Mouse (Mus musculus) liver, embryonic 11.5 days (tissue): Measurements from ENCODE around the gene Csnk2a2. TPM values are rescaled to one million over a fixed set of nuclear protein-coding genes. Genes with fewer than 3 reads are reported as not detected.

Experiments
- ATAC-seq: fragments of 200-750 bp; cut with Nextera tagmentation; replicated peaks from 2 replicates; pipeline ENCODE4 v1.8.0; 2017; ENCODE audit warnings: moderate number of reproducible peaks, mild to moderate bottlenecking, moderate TSS enrichment, moderate library complexity; ENCODE audit not compliant: low FRiP score
- DNase-seq: peaks from one replicate; pipeline ENCODE4 v3.0.0-alpha.2; 2017; ENCODE audit warnings: low spot score
- H3K27ac ChIP-seq: fragments of 300-500 bp; sonication (generic); 2 replicates; pipeline ENCODE4 v1.5.1; 2014; ENCODE audit warnings: mild to moderate bottlenecking, low read depth, low read length, control low read depth
- H3K27me3 ChIP-seq: fragments of 300-500 bp; sonication (generic); replicated peaks from 2 replicates; pipeline ENCODE4 v1.6.1; 2014; ENCODE audit warnings: low read length, mixed read lengths; ENCODE audit not compliant: control insufficient read depth, insufficient read depth
- H3K36me3 ChIP-seq: fragments of 300-500 bp; sonication (generic); 2 replicates; pipeline ENCODE4 v1.6.1; 2014; ENCODE audit warnings: mild to moderate bottlenecking, low read length, moderate library complexity, mixed read lengths; ENCODE audit not compliant: control insufficient read depth, insufficient read depth
- H3K4me1 ChIP-seq: fragments of 300-500 bp; sonication (generic); replicated peaks from 2 replicates; pipeline ENCODE4 v1.6.1; 2014; ENCODE audit warnings: low read length, mixed read lengths; ENCODE audit not compliant: control insufficient read depth, insufficient read depth
- H3K4me2 ChIP-seq: fragments of 300-500 bp; sonication (generic); 2 replicates; pipeline ENCODE4 v1.6.1; 2014; ENCODE audit warnings: mild to moderate bottlenecking, control low read depth, moderate library complexity
- H3K4me3 ChIP-seq: fragments of 300-500 bp; sonication (generic); 2 replicates; pipeline ENCODE4 v1.5.1; 2014; ENCODE audit warnings: low read depth, low read length, control low read depth
- H3K9ac ChIP-seq: fragments of 300-500 bp; sonication (generic); 2 replicates; pipeline ENCODE4 v1.6.1; 2014; ENCODE audit warnings: low read depth, low read length, control low read depth
- H3K9me3 ChIP-seq: fragments of 300-500 bp; sonication (generic); 2 replicates; pipeline ENCODE4 v1.6.1; 2016; ENCODE audit warnings: low read length, inconsistent platforms, mixed read lengths; ENCODE audit not compliant: control insufficient read depth
- WGBS: fragments of 180-500 bp; shearing (Covaris S2); extraction: QIAGEN DNeasy Blood & Tissue Kit; methylation state at CpG from one replicate; pipeline ENCODE4 v1.1.7; 2014; 5-methylcytosine and 5-hydroxymethylcytosine counted together
- polyA plus RNA-seq: library from polyadenylated mRNA; unstranded; fragments of >200 nt; fragmentation: Nextera tagmentation; extraction: Ambion mirVana; gene quantifications from 2 replicates; pipeline ENCODE4 v1.2.1, GENCODE M21; 2014

The Csnk2a2 gene
- polyA plus RNA-seq, 1 experiment from 2014 or later, result 15.4 TPM

GRCm38 (mm10) chr8:95452518-95452917 lies 37.3 kb downstream of the Csnk2a2 start:
- H3K27ac ChIP-seq, result no peak overlapping the region

GRCm38 (mm10) chr8:95450271-95450670 lies 39.6 kb downstream of the Csnk2a2 start:
- Histone ChIP-seq H3K4me1 (no peaks in the 10 kb centered on the region), H3K9me3 (no peaks in the 10 kb centered on the region), H3K36me3 (peaks cover 30% of the 10 kb centered on the region), H3K4me2 (no peak overlapping the region), H3K27me3 (no peaks in the 10 kb centered on the region), H3K9ac (no peak overlapping the region), H3K4me3 (no peak overlapping the region), H3K27ac (no peak overlapping the region)
- 94% methylated on average over 5 of the region's 5 CpGs for WGBS
- DNase-seq (no peak), ATAC-seq (no peak)

More at GRCm38 (mm10) chr8:95452518-95452917, 37.3 kb downstream of the Csnk2a2 start:
- Histone ChIP-seq H3K4me2 (no peak overlapping the region), H3K4me3 (no peak overlapping the region), H3K36me3 (peaks cover 47% of the 10 kb centered on the region), H3K27me3 (no peaks in the 10 kb centered on the region), H3K9ac (no peak overlapping the region), H3K4me1 (no peaks in the 10 kb centered on the region), H3K9me3 (no peaks in the 10 kb centered on the region)
- ATAC-seq (no peak), DNase-seq (no peak)
- 80% methylated on average over 8 of the region's 8 CpGs for WGBS

GRCm38 (mm10) chr8:95447661-95448060 lies 42.2 kb downstream of the Csnk2a2 start:
- Histone ChIP-seq H3K4me1 (no peaks in the 10 kb centered on the region), H3K27ac (no peak overlapping the region), H3K9ac (no peak overlapping the region), H3K4me3 (no peak overlapping the region), H3K27me3 (no peaks in the 10 kb centered on the region), H3K4me2 (no peak overlapping the region), H3K36me3 (peaks cover 10% of the 10 kb centered on the region), H3K9me3 (no peaks in the 10 kb centered on the region)
- no peak for ATAC-seq
- DNase-seq, result no peak
- 87% methylated on average over 7 of the region's 7 CpGs for WGBS

- no peak for ATAC-seq
- WGBS, result 84% methylated on average over 4 of the region's 4 CpGs
- Histone ChIP-seq H3K27me3 (no peaks in the 10 kb centered on the region), H3K4me2 (no peak overlapping the region), H3K9ac (no peak overlapping the region), H3K27ac (no peak overlapping the region), H3K36me3 (peaks cover 3% of the 10 kb centered on the region; the same call in 1 of the 2 replicates), H3K4me3 (no peak overlapping the region), H3K9me3 (no peaks in the 10 kb centered on the region), H3K4me1 (peaks cover 10% of the 10 kb centered on the region; the same call in 1 of the 2 replicates)
- no peak for DNase-seq
These were observed 44.8 kb downstream of the Csnk2a2 start for GRCm38 (mm10) chr8:95445042-95445441.

- no peak; the same call in 1 of the 2 replicates for ATAC-seq
- 61% methylated on average over 5 of the region's 5 CpGs for WGBS
These were observed 48.3 kb downstream of the Csnk2a2 start for GRCm38 (mm10) chr8:95441491-95442039.

GRCm38 (mm10) chr8:95440168-95440709 lies 49.6 kb downstream of the Csnk2a2 start:
- H3K9ac ChIP-seq, result peak overlapping the region; percentile 28; the same call in 1 of the 2 replicates
- no peaks in the 10 kb centered on the region for H3K9me3 ChIP-seq
- DNase-seq (no peak), ATAC-seq (peak; percentile 45; the same call in 1 of the 2 replicates)
- H3K4me3 ChIP-seq, result no peak overlapping the region
- no peak overlapping the region for H3K27ac ChIP-seq
- no peak overlapping the region; the same call in 1 of the 2 replicates for H3K4me2 ChIP-seq
- no peaks in the 10 kb centered on the region for H3K27me3 ChIP-seq
- no peaks in the 10 kb centered on the region for H3K36me3 ChIP-seq
- WGBS, result 61% methylated on average over 5 of the region's 5 CpGs
- peaks cover 11% of the 10 kb centered on the region for H3K4me1 ChIP-seq

More at GRCm38 (mm10) chr8:95441491-95442039, 48.3 kb downstream of the Csnk2a2 start:
- Histone ChIP-seq H3K27ac (no peak overlapping the region), H3K4me2 (no peak overlapping the region), H3K4me3 (no peak overlapping the region), H3K4me1 (peaks cover 11% of the 10 kb centered on the region), H3K27me3 (no peaks in the 10 kb centered on the region), H3K36me3 (no peaks in the 10 kb centered on the region), H3K9me3 (no peaks in the 10 kb centered on the region), H3K9ac (no peak overlapping the region)
- DNase-seq, result no peak

GRCm38 (mm10) chr8:95439421-95439820 lies 50.4 kb downstream of the Csnk2a2 start:
- WGBS, result 82% methylated on average over 2 of the region's 2 CpGs
- DNase-seq, result no peak
- no peak overlapping the region for H3K27ac ChIP-seq

GRCm38 (mm10) chr8:95437341-95437992 lies 52.4 kb downstream of the Csnk2a2 start:
- 40% methylated on average over 5 of the region's 5 CpGs for WGBS
- Histone ChIP-seq H3K27me3 (no peaks in the 10 kb centered on the region), H3K4me3 (no peak overlapping the region), H3K4me2 (no peak overlapping the region), H3K9me3 (no peaks in the 10 kb centered on the region), H3K9ac (no peak overlapping the region), H3K36me3 (no peaks in the 10 kb centered on the region), H3K27ac (no peak overlapping the region), H3K4me1 (peaks cover 26% of the 10 kb centered on the region)
- no peak for DNase-seq
- ATAC-seq, result no peak

More at GRCm38 (mm10) chr8:95439421-95439820, 50.4 kb downstream of the Csnk2a2 start:
- no peaks in the 10 kb centered on the region for H3K27me3 ChIP-seq
- no peak overlapping the region for H3K4me3 ChIP-seq
- H3K9me3 ChIP-seq, result no peaks in the 10 kb centered on the region
- H3K4me2 ChIP-seq, result no peak overlapping the region
- no peak overlapping the region for H3K9ac ChIP-seq
- no peak for ATAC-seq
- peaks cover 11% of the 10 kb centered on the region for H3K4me1 ChIP-seq
- H3K36me3 ChIP-seq, result no peaks in the 10 kb centered on the region
